Mouse (Mus musculus) T-helper 17 cell (primary cell): ENCODE measurements at regions not wholly inside any gene's neighbourhood (a gene's known extent, or its start where the extent isn't known, plus 50 kb on each side); places are given as distances from the start of the nearest gene placed in this dataset.

Source experiments
- in situ Hi-C, 2 experiments: fragments of 300-600 bp; cut with MboI, MseI; formaldehyde crosslinking; loops; 1 replicate in 1 of 2; 2 replicates in 1 of 2; pipeline ENCODE4 v1.15.1; 2025; ENCODE audit warnings: high pct_unique_total_duplicates in 2 of 2

DNA sequence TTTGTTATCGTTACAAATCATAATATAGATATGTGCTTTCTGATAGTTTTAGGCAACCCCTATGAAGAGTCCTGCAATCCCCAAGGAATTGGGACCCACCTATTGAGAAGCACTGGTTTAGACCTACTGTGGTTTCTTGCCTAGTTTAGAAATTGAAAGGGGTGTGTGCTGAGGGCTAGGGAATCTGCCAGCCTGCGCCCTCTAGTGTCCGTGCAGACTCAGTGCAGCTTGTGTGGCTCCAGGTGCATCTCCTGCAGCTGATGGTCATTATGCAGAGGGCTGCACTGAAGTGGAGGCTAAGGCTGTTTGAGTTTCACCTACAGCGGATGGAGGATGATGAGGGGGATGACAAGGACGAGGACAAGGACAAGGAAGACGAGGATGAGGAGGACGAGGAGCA is 363.8 kb downstream of the Hpcal1 start:
- in situ Hi-C loops, result loop anchor here in 1 of 2 experiments (10.0 kb wide), 2 partner anchors 210 to 710 kb away; no protein-coding TSS in a partner anchor
